Mouse (Mus musculus): ENCODE data around the gene Hddc2. TPM values are rescaled to one million over a fixed set of nuclear protein-coding genes. Genes with fewer than 3 reads are reported as not detected.

The Hddc2 gene
- polyA plus RNA-seq, 1 experiment = 13.8 TPM

Other genes with a start within 250 kb of the Hddc2 start
- 1.9 TPM in 1 of 2 replicates, not detected in the other for gene Tpd52l1, start 132.6 kb downstream of the Hddc2 start, polyA plus RNA-seq (2011; ENCODE audit: insufficient read depth, insufficient read length, low replicate concordance, missing spikeins)